Mouse (Mus musculus) liver, adult (tissue): ENCODE measurements around the gene Lama2.

Experiments
- GATA4 ChIP-seq: IDR thresholded peaks from 2 replicates; pipeline ENCODE4 v1.6.1; 2014; ENCODE audit warnings: mild to moderate bottlenecking, low read length; ENCODE audit not compliant: insufficient replicate concordance

Lama2 gene

GRCm38 (mm10) chr10:27249741-27250140 lies 369.8 kb downstream of the Lama2 start:
- TF ChIP-seq GATA4: no peak

- no peak for TF ChIP-seq GATA4
Observed at GRCm38 (mm10) chr10:27234755-27235154, 384.8 kb downstream of the Lama2 start.

GRCm38 (mm10) chr10:27233577-27233976 lies 386.0 kb downstream of the Lama2 start:
- no peak for TF ChIP-seq GATA4

GRCm38 (mm10) chr10:27223815-27224375 lies 395.7 kb downstream of the Lama2 start:
- TF ChIP-seq GATA4: no peak

GRCm38 (mm10) chr10:27222639-27223315 lies 396.8 kb downstream of the Lama2 start:
- TF ChIP-seq GATA4: no peak

GRCm38 (mm10) chr10:27219698-27220097 lies 399.9 kb downstream of the Lama2 start:
- TF ChIP-seq GATA4: no peak

GRCm38 (mm10) chr10:27207320-27207719 lies 412.2 kb downstream of the Lama2 start:
- TF ChIP-seq GATA4: no peak

- no peak for TF ChIP-seq GATA4
Observed at GRCm38 (mm10) chr10:27198443-27198842, 421.1 kb downstream of the Lama2 start.

- no peak for TF ChIP-seq GATA4
Observed at GRCm38 (mm10) chr10:27193986-27194908, 425.3 kb downstream of the Lama2 start.

GRCm38 (mm10) chr10:27188630-27189365 lies 430.8 kb downstream of the Lama2 start:
- no peak for TF ChIP-seq GATA4

- TF ChIP-seq GATA4: no peak
Observed at GRCm38 (mm10) chr10:27184185-27184584, 435.4 kb downstream of the Lama2 start.

GRCm38 (mm10) chr10:27174271-27174670 lies 445.3 kb downstream of the Lama2 start:
- no peak for TF ChIP-seq GATA4

GRCm38 (mm10) chr10:27164738-27165137 lies 454.8 kb downstream of the Lama2 start:
- no peak for TF ChIP-seq GATA4

GRCm38 (mm10) chr10:27162364-27162763 lies 457.2 kb downstream of the Lama2 start:
- no peak for TF ChIP-seq GATA4

- TF ChIP-seq GATA4: no peak
Observed at GRCm38 (mm10) chr10:27150220-27150619, 469.3 kb downstream of the Lama2 start.
